Mouse (Mus musculus) R1 (cell line): ENCODE results near the gene Fat1.

Experiments used
- DNase-seq: peaks from one replicate; pipeline ENCODE4 v3.0.0-alpha.2; 2018; ENCODE audit warnings: low read depth, low spot score

Gene Fat1

DNA sequence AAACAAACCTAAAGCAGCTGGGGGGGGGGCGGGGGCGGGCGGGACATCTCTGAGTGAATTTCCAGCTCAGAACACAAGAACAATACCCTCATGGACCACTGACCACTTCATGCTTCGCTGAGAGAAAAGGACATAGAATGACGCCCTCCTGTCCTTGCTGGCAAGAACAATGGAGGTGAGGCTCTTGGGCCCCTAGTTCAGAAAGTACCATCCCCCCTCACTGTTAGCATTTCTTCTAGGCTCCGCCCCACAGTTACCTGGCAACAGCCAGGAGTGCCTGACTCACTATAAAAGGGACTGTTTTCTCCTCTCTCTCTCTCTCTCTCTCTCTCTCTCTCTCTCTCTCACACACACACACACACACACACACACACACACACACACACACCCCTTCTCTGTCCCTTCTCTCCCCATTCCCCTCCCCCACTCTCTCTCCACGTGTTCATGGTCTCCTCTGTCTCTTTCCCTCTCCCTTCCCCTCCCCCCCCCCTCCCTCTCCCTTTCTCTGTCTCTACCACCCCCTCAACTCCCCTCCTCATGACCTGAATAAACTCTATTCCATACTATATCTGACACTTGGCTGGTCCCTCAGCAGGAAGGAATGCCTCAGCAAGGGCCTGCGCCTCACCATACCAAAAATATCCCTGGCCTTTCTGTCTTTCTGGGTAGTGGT lies 129.1 kb downstream of the Fat1 start:
- DNase-seq: peak; percentile 94

DNA sequence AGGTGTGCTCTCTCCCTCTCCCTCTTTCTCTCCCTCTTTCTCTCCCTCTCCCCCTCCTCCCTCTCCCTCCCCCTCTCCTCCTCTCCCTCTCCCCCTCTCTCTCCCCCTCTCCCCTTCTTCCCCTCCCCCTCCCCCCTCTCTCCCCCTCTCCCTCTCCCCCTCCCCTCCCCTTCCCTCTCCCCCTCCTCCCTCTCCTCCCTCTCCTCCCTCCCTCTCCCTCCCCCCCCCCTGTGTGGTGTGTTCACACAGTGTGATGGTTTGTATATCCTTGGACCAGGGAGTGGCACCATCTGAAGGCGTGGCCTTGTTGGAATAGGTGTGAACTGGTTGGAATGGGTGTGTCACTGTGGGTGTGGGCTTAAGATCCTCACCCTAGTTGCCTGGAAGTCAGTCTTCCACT lies 130.1 kb downstream of the Fat1 start:
- peak; percentile 68 for DNase-seq

DNA sequence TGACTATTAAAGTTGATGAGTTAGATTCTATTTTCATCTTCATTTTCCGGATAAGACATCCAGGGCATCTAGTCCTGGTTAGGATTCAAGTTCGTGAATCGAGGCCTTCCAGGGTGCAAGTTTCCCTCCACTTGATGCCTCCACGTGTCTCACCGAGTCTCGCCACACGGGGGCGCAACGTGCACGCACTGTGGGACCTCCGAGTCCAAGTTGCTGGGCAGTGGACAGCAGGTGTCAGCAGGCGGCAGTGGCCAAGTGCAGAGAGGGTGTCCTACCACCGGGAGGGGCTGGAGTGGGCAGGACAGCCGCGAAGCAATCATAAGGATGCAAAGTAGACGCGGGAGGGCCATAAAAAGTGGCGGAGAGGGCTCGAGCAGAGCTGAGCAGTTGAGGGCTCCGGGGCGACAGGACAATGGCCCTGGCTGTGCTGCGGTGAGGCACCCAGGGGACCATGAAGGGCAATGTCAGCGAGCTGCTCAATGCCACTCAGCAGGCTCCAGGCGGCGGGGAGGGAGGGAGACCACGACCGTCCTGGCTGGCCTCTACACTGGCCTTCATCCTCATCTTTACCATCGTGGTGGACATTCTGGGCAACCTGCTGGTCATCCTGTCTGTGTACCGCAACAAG lies 133.6 kb downstream of the Fat1 start, which contains the start of gene Mtnr1a:
Gene Mtnr1a, plus strand, starts transcription at position 379 of the 628 bp plus-strand sequence.
- DNase-seq: peak; percentile 66

DNA sequence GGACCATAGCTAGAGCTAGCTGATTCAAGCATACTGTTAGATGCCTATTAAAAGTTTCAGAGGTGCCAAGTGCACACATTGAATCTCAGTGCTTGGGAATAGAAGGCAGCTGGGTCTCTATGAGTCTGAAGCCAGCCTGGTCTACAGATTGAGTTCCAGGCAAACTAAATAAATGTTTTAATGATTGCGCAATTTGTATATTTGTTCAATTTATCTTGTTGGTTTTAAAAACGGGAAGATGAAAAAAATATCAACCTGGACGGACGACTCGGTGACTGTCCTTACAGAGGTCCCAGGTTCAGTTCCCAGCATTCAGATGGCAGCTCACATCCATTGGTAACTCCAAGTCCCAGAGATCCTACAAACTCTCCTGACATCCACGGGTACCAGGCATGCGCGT lies 135.7 kb downstream of the Fat1 start:
- no peak for DNase-seq

- DNase-seq: no peak
These were observed 145.6 kb downstream of the Fat1 start for GRCm38 (mm10) chr8:45080850-45081249.

DNA sequence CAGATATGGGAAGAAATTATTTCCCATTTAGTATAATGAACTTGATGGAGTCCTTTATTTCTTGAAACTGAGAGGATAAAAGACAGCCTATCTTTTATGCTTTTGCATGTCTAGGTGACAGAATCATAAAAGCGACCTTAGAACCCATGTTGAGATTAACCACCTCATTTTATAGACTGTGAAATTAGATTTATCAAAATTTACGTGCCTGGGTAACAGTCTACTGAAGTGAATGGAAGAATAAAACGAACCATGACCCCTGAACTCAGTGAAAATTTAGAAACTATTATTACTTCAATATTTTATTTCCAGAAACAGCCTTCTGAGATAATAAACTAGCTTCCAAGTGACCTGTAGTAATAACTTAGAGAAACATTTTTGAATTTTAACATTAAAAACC lies 158.4 kb downstream of the Fat1 start:
- no peak for DNase-seq
